Mouse (Mus musculus): Measurements from ENCODE around the gene Hilpda.

Gene Hilpda

GRCm38 (mm10) chr6:29272312-29273072, at the start of gene Hilpda:
TSS of gene Hilpda (plus strand) at chr6:29272488.
- peak; percentile 95 for DNase-seq (ENCODE audit: low spot score)

- no peak for DNase-seq (ENCODE audit: low spot score)
Measured at GRCm38 (mm10) chr6:29229265-29229913, 42.9 kb upstream of the Hilpda start.

DNA sequence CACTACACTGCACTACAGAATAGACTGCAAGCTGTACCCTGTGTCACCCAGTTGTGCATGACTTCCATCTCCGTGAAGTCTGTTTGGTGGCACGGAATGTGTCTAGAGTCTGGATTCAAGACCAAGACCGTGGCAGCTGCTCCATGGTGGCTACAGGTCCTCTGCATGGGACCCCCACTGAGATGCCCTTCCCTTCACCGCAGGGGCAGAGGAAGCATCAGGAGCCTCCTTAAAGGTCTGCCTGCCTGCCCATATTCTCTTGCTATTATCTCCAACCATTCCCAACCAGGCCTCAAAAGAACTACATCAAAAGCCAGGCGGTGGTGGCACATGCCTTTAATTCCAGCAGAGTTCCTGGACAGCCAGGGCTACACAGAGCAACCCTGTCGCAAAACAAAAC, 41.9 kb upstream of the Hilpda start:
- DNase-seq (ENCODE audit: low spot score): no peak

- no peak for DNase-seq (ENCODE audit: low spot score)
Measured at GRCm38 (mm10) chr6:29231799-29232198, 40.5 kb upstream of the Hilpda start.

GRCm38 (mm10) chr6:29232321-29232720, 40.0 kb upstream of the Hilpda start:
- DNase-seq (ENCODE audit: low spot score): no peak

GRCm38 (mm10) chr6:29233710-29234109, 38.6 kb upstream of the Hilpda start:
- no peak for DNase-seq (ENCODE audit: low spot score)

DNA sequence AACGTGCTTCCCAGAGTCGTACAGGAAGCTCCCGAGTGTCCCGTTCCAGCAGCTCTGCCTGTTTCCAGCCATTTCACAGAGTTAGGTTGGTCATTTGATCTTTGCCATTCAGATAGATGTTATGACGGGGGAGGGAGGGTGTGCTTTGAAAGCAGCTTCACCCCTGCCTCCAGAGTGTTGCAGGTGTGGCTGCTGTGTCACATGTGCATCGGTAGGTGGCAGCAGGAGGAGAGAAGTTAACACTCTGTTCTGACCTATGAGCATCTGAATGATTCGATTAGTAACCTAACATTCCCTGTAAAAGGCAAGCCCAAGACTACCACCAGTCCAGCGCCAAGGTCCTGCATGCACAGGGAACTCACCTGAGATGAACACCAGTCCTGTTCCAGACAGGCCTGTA, 38.0 kb upstream of the Hilpda start:
- DNase-seq (ENCODE audit: low spot score): no peak

DNA sequence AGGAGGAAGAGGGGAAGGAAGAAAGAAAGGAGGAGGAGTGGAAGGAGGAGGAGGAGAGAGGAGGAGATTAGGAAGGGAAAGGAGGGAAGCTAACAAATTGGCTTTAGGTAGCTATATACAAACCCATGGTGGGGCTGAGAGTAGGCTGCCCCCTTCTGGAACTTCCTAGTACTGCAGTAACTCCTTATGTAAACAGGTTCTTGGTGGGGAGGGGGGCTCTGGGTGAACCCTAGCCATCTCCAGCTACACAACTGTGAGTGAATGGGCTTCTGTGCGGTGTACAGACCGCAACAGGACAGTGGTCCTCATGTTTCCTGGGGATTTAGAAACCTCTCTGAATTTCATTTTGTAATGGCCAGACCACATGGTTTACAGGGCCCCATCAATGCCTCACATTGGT, 31.5 kb upstream of the Hilpda start:
- DNase-seq (ENCODE audit: low spot score): peak; percentile 64

DNA sequence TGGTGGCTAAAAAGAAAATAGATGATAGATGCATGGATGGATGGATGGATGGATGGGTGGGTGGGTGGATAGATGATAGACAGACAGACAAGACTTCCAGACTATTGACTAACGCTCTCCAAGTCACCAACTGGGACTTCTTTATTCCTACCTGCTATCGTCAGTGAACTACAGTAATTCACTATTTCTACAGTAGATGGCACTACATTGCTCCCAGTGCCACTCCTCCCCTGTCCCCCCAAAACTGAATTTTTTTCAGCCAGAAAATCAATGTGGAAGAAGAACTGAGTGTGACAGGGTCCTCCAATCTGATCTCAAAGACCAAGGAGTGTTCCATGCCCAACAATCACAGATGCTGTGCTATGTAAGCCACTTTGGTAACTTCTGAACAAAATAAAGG, 30.6 kb upstream of the Hilpda start:
- peak; percentile 21 for DNase-seq (ENCODE audit: low spot score)

GRCm38 (mm10) chr6:29242265-29242664, 30.0 kb upstream of the Hilpda start:
- no peak for DNase-seq (ENCODE audit: low spot score)

GRCm38 (mm10) chr6:29245272-29246120, 26.8 kb upstream of the Hilpda start:
- DNase-seq (ENCODE audit: low spot score): peak; percentile 31

DNA sequence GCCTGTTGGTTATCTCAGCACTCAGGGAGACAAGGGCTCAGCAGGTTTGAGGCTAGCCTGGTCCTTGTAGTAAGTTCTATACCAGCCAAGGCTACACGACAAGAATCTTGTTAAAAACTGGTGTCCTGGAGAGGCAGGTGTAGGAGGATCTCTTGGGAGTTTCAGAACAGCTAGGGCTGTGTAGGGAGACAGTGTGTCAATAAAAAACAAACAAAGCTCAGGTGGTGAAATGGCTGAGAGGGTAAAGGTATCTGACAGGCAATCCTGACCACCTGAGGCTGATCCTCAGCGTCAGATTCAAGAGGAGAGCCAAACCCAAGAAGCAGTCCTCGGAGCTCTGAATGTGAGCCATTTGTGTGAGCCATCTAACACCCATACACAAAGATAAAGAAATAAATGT, 26.1 kb upstream of the Hilpda start:
- DNase-seq (ENCODE audit: low spot score): no peak

- no peak for DNase-seq (ENCODE audit: low spot score)
Measured at GRCm38 (mm10) chr6:29246585-29246984, 25.7 kb upstream of the Hilpda start.

GRCm38 (mm10) chr6:29247072-29247471, 25.2 kb upstream of the Hilpda start:
- no peak for DNase-seq (ENCODE audit: low spot score)

- no peak for DNase-seq (ENCODE audit: low spot score)
Measured at GRCm38 (mm10) chr6:29259418-29259817, 12.9 kb upstream of the Hilpda start.

- no peak for DNase-seq (ENCODE audit: low spot score)
Measured at GRCm38 (mm10) chr6:29261831-29262230, 10.5 kb upstream of the Hilpda start.

GRCm38 (mm10) chr6:29263650-29264455, 8.4 kb upstream of the Hilpda start:
- DNase-seq (ENCODE audit: low spot score): no peak

GRCm38 (mm10) chr6:29264456-29264781, 7.9 kb upstream of the Hilpda start:
- DNase-seq (ENCODE audit: low spot score): no peak

GRCm38 (mm10) chr6:29266936-29267335, 5.4 kb upstream of the Hilpda start:
- no peak for DNase-seq (ENCODE audit: low spot score)

DNA sequence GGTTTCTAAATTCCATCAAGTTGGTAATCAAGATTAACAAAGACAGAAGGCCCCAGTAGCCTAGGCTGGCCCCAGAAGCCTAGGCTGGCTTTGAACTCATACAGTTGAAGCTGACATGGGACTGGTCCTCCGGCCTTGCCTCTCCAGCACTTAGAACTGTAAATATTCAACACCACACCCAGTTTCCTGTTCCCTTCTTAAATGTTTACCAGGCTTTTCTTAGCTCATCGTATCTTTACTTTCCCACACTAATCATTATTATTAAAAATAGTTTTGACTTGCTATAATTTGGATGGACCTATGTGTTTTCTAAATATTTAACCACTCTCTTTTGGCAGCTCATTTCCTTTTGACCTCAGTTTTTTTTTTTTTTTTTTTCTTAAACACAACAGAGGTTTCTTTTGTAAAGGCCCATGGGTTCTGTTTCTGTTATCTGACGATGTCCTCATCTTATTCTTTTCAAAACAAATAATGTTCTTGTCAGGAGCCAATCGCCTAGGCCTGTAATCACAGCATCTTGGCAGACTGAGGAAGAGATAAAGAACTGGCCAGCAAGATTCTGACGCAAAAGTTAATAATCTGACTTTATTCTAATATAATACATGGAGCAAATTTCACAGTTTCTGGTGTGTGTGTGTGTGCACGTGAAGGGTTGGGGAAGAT, 3.2 kb upstream of the Hilpda start:
- DNase-seq (ENCODE audit: low spot score): peak; percentile 66

- peak; percentile 76 for DNase-seq (ENCODE audit: low spot score)
Measured at GRCm38 (mm10) chr6:29270961-29271360, 1.3 kb upstream of the Hilpda start.

GRCm38 (mm10) chr6:29276746-29277145, 4.5 kb downstream of the Hilpda start:
- DNase-seq (ENCODE audit: low spot score): no peak

All from lung, postnatal 25 days (tissue).